Mouse (Mus musculus) liver, embryonic 16.5 days (tissue): ENCODE measurements at regions not wholly inside any gene's neighbourhood (a gene's known extent, or its start where the extent isn't known, plus 50 kb on each side); places are given as distances from the start of the nearest gene placed in this dataset. TPM values are rescaled to one million over a fixed set of nuclear protein-coding genes. Genes with fewer than 3 reads are reported as not detected.

ENCODE experiments used
- ATAC-seq: fragments of 200-750 bp; cut with Nextera tagmentation; 2 replicates; pipeline ENCODE4 v1.8.0; 2017; ENCODE audit warnings: low read depth, mild to moderate bottlenecking, moderate number of reproducible peaks, moderate library complexity
- H3K27ac ChIP-seq: fragments of 300-500 bp; sonication (generic); 2 replicates; pipeline ENCODE4 v1.5.1; 2014; ENCODE audit warnings: mild to moderate bottlenecking, low read length
- H3K27me3 ChIP-seq: fragments of 300-500 bp; sonication (generic); 2 replicates; pipeline ENCODE4 v1.6.1; 2014; ENCODE audit warnings: low read depth, low read length, mixed read lengths; ENCODE audit not compliant: control insufficient read depth, insufficient read depth
- H3K36me3 ChIP-seq: fragments of 300-500 bp; sonication (generic); 2 replicates; pipeline ENCODE4 v1.6.1; 2014; ENCODE audit warnings: mild to moderate bottlenecking; ENCODE audit not compliant: control insufficient read depth, insufficient read depth
- H3K4me1 ChIP-seq: fragments of 300-500 bp; sonication (generic); 2 replicates; pipeline ENCODE4 v1.6.1; 2014; ENCODE audit warnings: low read depth, low read length, mixed read lengths; ENCODE audit not compliant: control insufficient read depth
- H3K4me2 ChIP-seq: fragments of 300-500 bp; sonication (generic); 2 replicates; pipeline ENCODE4 v1.6.1; 2014; ENCODE audit warnings: low read depth, low read length, mixed read lengths
- H3K4me3 ChIP-seq: fragments of 300-500 bp; sonication (generic); 2 replicates; pipeline ENCODE4 v1.5.1; 2014; ENCODE audit warnings: low read depth, mild to moderate bottlenecking, low read length
- H3K9ac ChIP-seq: fragments of 300-500 bp; sonication (generic); 2 replicates; pipeline ENCODE4 v1.6.1; 2014; ENCODE audit warnings: low read depth, low read length
- H3K9me3 ChIP-seq: fragments of 300-500 bp; sonication (generic); replicated peaks from 2 replicates; pipeline ENCODE4 v1.6.1; 2016; ENCODE audit warnings: low read length; ENCODE audit not compliant: control insufficient read depth
- WGBS: fragments of 180-500 bp; shearing (Covaris S2); extraction: QIAGEN DNeasy Blood & Tissue Kit; methylation state at CpG from one replicate; pipeline ENCODE4 v1.1.7; 2014; ENCODE audit not compliant: insufficient replicate concordance; 5-methylcytosine and 5-hydroxymethylcytosine counted together
- microRNA counts: library from miRNA; unstranded; fragments of <30 nt; microRNA quantifications from one replicate; lab custom pipeline; 2016
- microRNA-seq: library from miRNA; unstranded; fragments of <30 nt; microRNA quantifications from one replicate; pipeline ENCODE4, GENCODE M21; 2016

- 60% methylated on average over 4 of the region's 4 CpGs for WGBS
- no peak overlapping the region for H3K9ac ChIP-seq
- no peak overlapping the region for H3K4me3 ChIP-seq
- H3K36me3 ChIP-seq = no peaks in the 10 kb centered on the region
- no peaks in the 10 kb centered on the region for H3K4me1 ChIP-seq
- H3K27me3 ChIP-seq = no peaks in the 10 kb centered on the region
- H3K9me3 ChIP-seq = no peaks in the 10 kb centered on the region
- H3K4me2 ChIP-seq = no peak overlapping the region
- H3K27ac ChIP-seq = no peak overlapping the region
- no peak for ATAC-seq
Observed at GRCm38 (mm10) chr10:91871244-91871643, 690.1 kb upstream of the Tmpo start.

GRCm38 (mm10) chr10:91858711-91859595 is 677.8 kb upstream of the Tmpo start:
- no peak overlapping the region for H3K4me3 ChIP-seq
- WGBS = 49% methylated on average over 6 of the region's 6 CpGs
- no peaks in the 10 kb centered on the region for H3K4me1 ChIP-seq
- H3K27me3 ChIP-seq = no peaks in the 10 kb centered on the region
- no peak overlapping the region for H3K27ac ChIP-seq
- H3K36me3 ChIP-seq = no peaks in the 10 kb centered on the region
- no peak overlapping the region for H3K9ac ChIP-seq
- no peak for ATAC-seq
- no peak overlapping the region for H3K4me2 ChIP-seq
- no peaks in the 10 kb centered on the region for H3K9me3 ChIP-seq

GRCm38 (mm10) chr10:91827074-91827473 is 646.0 kb upstream of the Tmpo start:
- H3K27ac ChIP-seq = no peak overlapping the region
- ATAC-seq = no peak
- no peaks in the 10 kb centered on the region for H3K9me3 ChIP-seq
- H3K4me1 ChIP-seq = no peaks in the 10 kb centered on the region
- 64% methylated on average over 3 of the region's 3 CpGs for WGBS
- H3K4me3 ChIP-seq = no peak overlapping the region
- H3K4me2 ChIP-seq = no peak overlapping the region
- no peaks in the 10 kb centered on the region for H3K36me3 ChIP-seq
- no peak overlapping the region for H3K9ac ChIP-seq
- H3K27me3 ChIP-seq = no peaks in the 10 kb centered on the region

GRCm38 (mm10) chr10:91823499-91823898 is 642.4 kb upstream of the Tmpo start:
- Histone ChIP-seq H3K4me1 (no peaks in the 10 kb centered on the region), H3K27ac (no peak overlapping the region), H3K4me2 (no peak overlapping the region), H3K27me3 (no peaks in the 10 kb centered on the region), H3K9ac (no peak overlapping the region), H3K36me3 (no peaks in the 10 kb centered on the region), H3K4me3 (no peak overlapping the region), H3K9me3 (no peaks in the 10 kb centered on the region)
- WGBS = 67% methylated on average over 5 of the region's 5 CpGs
- ATAC-seq = no peak

GRCm38 (mm10) chr10:91804870-91805269 is 623.8 kb upstream of the Tmpo start:
- Histone ChIP-seq H3K9ac (no peak overlapping the region), H3K36me3 (no peaks in the 10 kb centered on the region), H3K27me3 (no peaks in the 10 kb centered on the region), H3K27ac (no peak overlapping the region), H3K9me3 (no peaks in the 10 kb centered on the region; the same call in 1 of the 2 replicates), H3K4me3 (no peak overlapping the region), H3K4me2 (no peak overlapping the region), H3K4me1 (no peaks in the 10 kb centered on the region)
- ATAC-seq = no peak
- WGBS = 61% methylated on average over 3 of the region's 3 CpGs

MicroRNA genes in the stretch of these regions (microRNA counts, 519-probe panel; counts per million panel counts)
- microRNA mmu-miR-135a (lab: Ali Mortazavi, UCI) = 2,349 counts per million, percentile 52 among the panel's probes with 10 or more counts

Small RNAs in the stretch of these regions (microRNA-seq; reads per million reads assigned to microRNA genes)
- gene Gm22582 (not detected), gene Mir1251 (not detected), gene Mir135a-2 (0.74 reads per million)
